Mouse (Mus musculus) spleen, adult 2 months (tissue): Measurements from ENCODE around the gene Decr2.

Experiments used
- CTCF ChIP-seq: fragments of 200-500 bp; IDR thresholded peaks from 2 replicates; pipeline ENCODE4 v1.5.1; 2011; ENCODE audit warnings: mild to moderate bottlenecking, inconsistent platforms; ENCODE audit not compliant: insufficient read depth, insufficient read length, insufficient replicate concordance; ENCODE audit errors: extremely low read depth
- POLR2A ChIP-seq: fragments of 200-500 bp; IDR thresholded peaks from 2 replicates; pipeline ENCODE4 v1.6.1; 2011; ENCODE audit warnings: low read depth, low read length, inconsistent platforms

DNA sequence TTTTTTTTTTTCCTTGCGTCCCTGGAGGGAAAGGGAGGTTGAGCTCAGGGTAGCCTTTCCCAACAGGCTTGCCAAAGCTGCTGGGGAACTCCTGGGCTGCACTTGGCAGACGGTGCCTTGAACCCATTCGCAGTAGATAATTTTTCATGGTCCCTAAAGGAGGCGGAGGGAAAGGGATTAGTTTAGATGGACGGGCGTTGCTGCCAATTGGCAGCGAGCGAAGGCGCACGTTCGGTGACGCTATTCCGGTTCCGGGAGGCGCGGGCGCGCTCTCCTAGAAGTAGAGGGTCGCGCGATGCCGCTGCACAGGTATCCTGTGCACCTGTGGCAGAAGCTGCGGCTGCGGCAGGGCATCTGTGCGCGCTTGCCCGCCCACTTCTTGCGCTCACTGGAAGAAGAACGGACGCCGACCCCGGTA is 33.1 kb upstream of the Decr2 start, which contains the start of gene Mrpl28:
- TF ChIP-seq CTCF = no peak
- TF ChIP-seq POLR2A = peak; percentile 91
